Mouse (Mus musculus): Measurements from ENCODE around the gene Gpt2.

GRCm38 (mm10) chr8:85453256-85453655 is 39.1 kb upstream of the Gpt2 start:
- TF ChIP-seq CTCF (IDR thresholded peaks at IDR 0.05; ENCODE audit: extremely low read depth, insufficient read depth, low read length) (no peak), POLR2A (IDR thresholded peaks at IDR 0.05; ENCODE audit: extremely low read depth, insufficient read depth, low read length) (no peak)

Measured in cortical plate, adult 2 months (tissue).